In the genomic region with DNA sequence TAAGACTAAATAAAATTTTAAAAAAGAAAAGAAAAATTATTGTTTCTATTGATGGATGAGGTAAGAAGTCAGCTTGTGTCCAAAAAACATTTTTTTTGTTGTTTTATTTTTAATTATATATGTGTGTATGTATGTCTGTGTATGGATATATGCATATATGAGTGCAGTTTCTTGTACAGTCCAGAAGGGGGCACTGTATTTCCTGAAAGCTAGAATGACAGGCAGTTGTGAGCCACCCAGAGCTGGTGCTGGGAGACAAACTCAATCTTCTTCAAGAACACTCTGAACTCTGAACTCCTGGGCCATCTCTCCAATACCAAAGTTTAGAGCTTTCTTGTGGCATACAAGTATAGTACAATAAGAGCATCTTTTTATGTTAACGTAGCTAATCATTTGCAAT, we compare ENCODE assay signal across 16 mouse cellular contexts.
"Had no signal": no experiment of that assay in that cellular context is flagged by ENCODE, and none has a peak within 500 bp of the region (broad histone marks: within the 10 kb centered on the region; RNA-seq: fewer than 3 reads in every experiment).

No protein-coding gene starts in this region.

- H3K27ac ChIP-seq: liver, embryonic 15.5 days; lung, embryonic 15.5 days; midbrain, embryonic 10.5 days; midbrain, embryonic 13.5 days; neural tube, embryonic 13.5 days had no signal

- H3K9me3 ChIP-seq: liver, embryonic 15.5 days; lung, embryonic 15.5 days; midbrain, embryonic 10.5 days; midbrain, embryonic 13.5 days had no signal

- H3K27me3 ChIP-seq: liver, embryonic 15.5 days; lung, embryonic 15.5 days; megakaryocyte, embryonic 14.5 days; midbrain, embryonic 13.5 days; neural tube, embryonic 13.5 days had no signal

- H3K4me2 ChIP-seq: liver, embryonic 15.5 days; lung, embryonic 15.5 days; midbrain, embryonic 13.5 days; neural tube, embryonic 13.5 days had no signal

- H3K36me3 ChIP-seq: liver, embryonic 15.5 days; lung, embryonic 15.5 days; midbrain, embryonic 10.5 days; midbrain, embryonic 13.5 days; neural tube, embryonic 13.5 days had no signal

- ATAC-seq: midbrain, embryonic 13.5 days; midbrain, embryonic 16.5 days had no signal

- H3K4me3 ChIP-seq: liver, embryonic 15.5 days; lung, embryonic 15.5 days; megakaryocyte, embryonic 14.5 days; midbrain, embryonic 10.5 days; midbrain, embryonic 13.5 days; myocyte; neural tube, embryonic 13.5 days had no signal

- H3K4me1 ChIP-seq: liver, embryonic 15.5 days; lung, embryonic 15.5 days; midbrain, embryonic 10.5 days; midbrain, embryonic 13.5 days; neural tube, embryonic 13.5 days had no signal

- H3K9ac ChIP-seq: liver, embryonic 15.5 days; lung, embryonic 15.5 days; midbrain, embryonic 13.5 days; neural tube, embryonic 13.5 days had no signal

- DNase-seq: kidney, adult 18-20 months; kidney, adult 9 months; kidney, postnatal 14 days; lung, adult 18-20 months; lung, postnatal 10 days; lung, postnatal 36 days; retina, postnatal 1 day; thymus, postnatal 25 days had no signal
